Comparison of ENCODE assay signal across 23 mouse cellular contexts in genomic region chrX:111960909-111961308, GRCm38 (mm10). TPM values are rescaled to one million over a fixed set of nuclear protein-coding genes. Genes with fewer than 3 reads are reported as not detected.
"Had no signal": no experiment of that assay in that cellular context is flagged by ENCODE, and none has a peak within 500 bp of the region (broad histone marks: within the 10 kb centered on the region; RNA-seq: fewer than 3 reads in every experiment).

No protein-coding gene starts in this region.

- DNase-seq: liver, postnatal 0 days; lung, adult 2 months; lung, postnatal 14 days; lung, postnatal 36 days; right cerebral cortex, postnatal 14 days; thymus, adult 18-20 months; thymus, postnatal 25 days; thymus, postnatal 4 days had no signal

- H3K36me3 ChIP-seq: lung, embryonic 15.5 days; midbrain, embryonic 13.5 days; midbrain, embryonic 15.5 days; neural tube, embryonic 12.5 days; stomach, embryonic 15.5 days had no signal

- ATAC-seq: liver, postnatal 0 days; lung, postnatal 0 days; midbrain, embryonic 13.5 days; midbrain, embryonic 15.5 days had no signal

- H3K27ac ChIP-seq: lung, embryonic 15.5 days; macrophage; midbrain, embryonic 13.5 days; midbrain, embryonic 15.5 days; neural tube, embryonic 12.5 days; stomach, embryonic 15.5 days; stomach, postnatal 0 days had no signal

- H3K4me2 ChIP-seq: lung, embryonic 15.5 days; midbrain, embryonic 11.5 days; midbrain, embryonic 13.5 days; midbrain, embryonic 15.5 days; neural tube, embryonic 12.5 days; stomach, embryonic 15.5 days had no signal

- H3K27me3 ChIP-seq: lung, embryonic 15.5 days; megakaryocyte, embryonic 14.5 days; midbrain, embryonic 13.5 days; midbrain, embryonic 15.5 days; neural tube, embryonic 12.5 days; stomach, embryonic 15.5 days had no signal

- H3K4me1 ChIP-seq: lung, embryonic 15.5 days; megakaryocyte, embryonic 14.5 days; midbrain, embryonic 13.5 days; midbrain, embryonic 15.5 days; neural tube, embryonic 12.5 days; stomach, embryonic 15.5 days had no signal

- H3K9ac ChIP-seq: liver, postnatal 0 days; lung, embryonic 15.5 days; midbrain, embryonic 13.5 days; midbrain, embryonic 15.5 days; neural tube, embryonic 12.5 days; stomach, embryonic 15.5 days had no signal

- H3K4me3 ChIP-seq: lung, embryonic 15.5 days; megakaryocyte, embryonic 14.5 days; midbrain, embryonic 13.5 days; midbrain, embryonic 15.5 days; neural tube, embryonic 12.5 days; stomach, embryonic 15.5 days had no signal

- H3K9me3 ChIP-seq: lung, embryonic 15.5 days; megakaryocyte, embryonic 14.5 days; midbrain, embryonic 13.5 days; midbrain, embryonic 15.5 days; neural tube, embryonic 12.5 days; stomach, embryonic 15.5 days had no signal

RNA-seq across cellular contexts. Expression of gene Tex16, which starts 49.9 kb away (rescaled TPM):
- total RNA-seq: megakaryocyte progenitor cell, adult 5-6 weeks; monocyte, adult 5-6 weeks; neutrophil, adult 5-6 weeks had no signal
- polyA plus RNA-seq: lung, adult 2 months; lung, postnatal 0 days; macrophage; spleen, adult 2 months; stomach, postnatal 0 days; urinary bladder, adult 2 months had no signal
